Mouse (Mus musculus) gonadal fat pad, adult 2 months (tissue): ENCODE results near the gene Cxcl1. TPM values are rescaled to one million over a fixed set of nuclear protein-coding genes. Genes with fewer than 3 reads are reported as not detected.
A peak's percentile ranks its signal among the peaks of the same experiment; 100 is the strongest.
"Not testable (repeated sequence)": the region's sequence is repeated elsewhere in the genome, so short reads cannot be mapped to it uniquely, and the experiment has no call there.

ENCODE experiments used
- DNase-seq: peaks from one replicate; pipeline ENCODE4 v3.0.0-alpha.2; 2012; ENCODE audit warnings: low read depth
- polyA plus RNA-seq: library from polyadenylated mRNA; depleted of rRNA; stranded (reverse); fragments of >200 nt; gene quantifications from 2 replicates; pipeline ENCODE4 v1.2.3, GENCODE M21; 2012; rRNA removed

Gene Cxcl1
- polyA plus RNA-seq = 0.69 and 5.4 TPM in 2 replicates

GRCm38 (mm10) chr5:90890519-90891463 is at the start of gene Cxcl1:
Gene Cxcl1, plus strand, starts transcription at chr5:90891241.
- DNase-seq = no peak

- peak; percentile 63 for DNase-seq
Observed at GRCm38 (mm10) chr5:90843891-90844290, 47.1 kb upstream of the Cxcl1 start.

GRCm38 (mm10) chr5:90850096-90850495 is 40.9 kb upstream of the Cxcl1 start:
- not testable (repeated sequence) for DNase-seq

DNA sequence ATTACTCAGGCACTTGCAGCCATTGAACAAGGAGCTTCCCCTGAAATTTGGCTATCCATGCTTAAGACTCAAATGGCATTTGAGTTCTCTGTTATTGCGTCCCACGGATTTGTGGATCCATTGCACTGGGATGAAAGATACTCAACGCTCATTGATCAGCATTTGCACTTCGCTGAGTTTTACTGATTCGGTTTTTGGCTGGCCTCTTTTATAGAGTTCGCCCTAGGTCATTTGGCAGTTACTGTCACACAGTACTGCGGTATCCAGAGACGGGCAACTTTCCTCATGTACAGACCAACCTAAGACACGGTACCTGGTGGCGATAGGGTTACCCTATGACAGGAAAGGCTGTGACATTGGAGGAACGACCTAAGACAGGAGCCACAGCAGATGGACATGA is 39.6 kb upstream of the Cxcl1 start:
- not testable (repeated sequence) for DNase-seq

DNA sequence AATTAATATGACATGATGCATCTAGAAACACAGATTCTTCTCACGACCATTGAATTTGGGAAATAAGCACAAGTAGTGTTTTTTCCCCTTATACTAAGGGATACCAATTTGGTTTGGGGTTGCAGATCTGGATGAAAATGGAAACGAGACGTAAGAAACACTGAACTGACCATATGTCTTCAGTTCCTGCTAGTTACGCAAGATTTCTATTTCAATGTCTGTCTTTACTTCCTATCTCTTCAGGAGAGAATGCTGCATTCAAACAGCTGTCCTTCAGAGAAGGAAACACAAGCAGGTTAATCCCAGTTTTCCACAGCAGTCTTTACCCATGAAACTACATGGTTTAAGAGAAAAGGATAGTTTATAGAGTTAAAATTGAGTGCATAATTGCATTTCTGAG is 37.8 kb upstream of the Cxcl1 start:
- no peak for DNase-seq

- no peak for DNase-seq
Observed at GRCm38 (mm10) chr5:90855308-90856230, 35.5 kb upstream of the Cxcl1 start.

DNA sequence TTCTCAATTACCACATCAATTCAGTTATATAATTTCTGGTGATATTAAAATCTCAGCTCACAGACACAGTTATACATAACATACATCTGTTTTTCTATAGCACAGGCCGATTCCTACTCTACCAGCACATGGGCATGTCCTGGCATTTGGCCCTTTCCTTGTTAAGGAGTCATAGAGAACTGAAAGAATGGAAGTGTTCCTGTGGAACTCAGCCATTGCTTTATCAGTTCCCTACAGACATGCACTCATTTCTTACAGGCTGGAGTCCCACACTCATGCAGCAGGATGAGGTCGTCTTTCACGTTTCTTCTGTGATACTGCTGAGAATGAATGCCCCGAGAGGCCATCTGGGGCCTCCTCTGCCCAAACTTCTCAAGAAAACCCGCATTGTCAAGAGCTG is 33.6 kb upstream of the Cxcl1 start:
- DNase-seq = no peak

DNA sequence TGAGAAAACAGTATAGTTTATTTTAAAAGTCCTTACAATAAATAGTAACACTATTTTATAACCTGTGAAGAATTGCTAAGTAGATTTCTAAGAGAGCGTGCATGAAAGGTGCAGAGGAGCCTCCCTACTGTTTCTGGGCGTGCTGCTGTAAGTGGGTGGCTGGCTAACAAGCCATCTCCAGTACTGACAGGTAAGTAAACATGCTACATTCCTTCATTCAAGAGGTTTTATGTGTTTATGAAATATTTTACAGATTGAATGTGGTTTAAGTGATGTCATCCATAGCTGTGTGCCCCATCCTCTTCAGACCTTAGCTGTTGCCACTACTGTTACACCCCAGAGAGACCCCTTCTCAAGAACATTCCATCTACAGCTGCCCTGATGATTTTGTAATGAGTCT is 32.6 kb upstream of the Cxcl1 start:
- DNase-seq = no peak

GRCm38 (mm10) chr5:90859031-90859430 is 32.0 kb upstream of the Cxcl1 start:
- no peak for DNase-seq

DNA sequence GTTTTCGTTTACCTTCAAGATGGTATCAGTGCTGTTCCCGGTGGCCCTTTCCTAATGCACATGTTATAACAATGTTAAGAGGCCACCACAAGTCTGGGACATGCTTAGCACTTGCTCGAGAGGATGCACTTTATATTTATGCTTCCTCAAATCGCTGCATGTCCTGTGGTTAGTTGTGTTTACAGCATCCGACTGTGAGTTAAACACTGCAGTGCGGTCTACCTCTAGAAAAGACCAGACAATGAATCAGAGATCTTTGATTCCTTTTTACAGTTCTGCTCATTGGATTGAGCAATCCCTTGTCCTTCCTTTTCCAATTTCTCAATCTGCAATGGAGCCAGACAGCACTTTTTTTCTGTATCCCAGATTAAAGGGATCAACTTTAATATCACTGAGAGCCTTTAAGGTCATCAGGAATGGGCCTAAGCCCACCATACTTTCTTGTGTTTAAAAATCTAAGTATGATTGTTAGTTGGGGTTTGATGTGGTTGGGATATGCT is 29.1 kb upstream of the Cxcl1 start:
- DNase-seq = no peak

GRCm38 (mm10) chr5:90866770-90867169 is 24.3 kb upstream of the Cxcl1 start:
- DNase-seq = no peak

- DNase-seq = no peak
Observed at GRCm38 (mm10) chr5:90872377-90872776, 18.7 kb upstream of the Cxcl1 start.

DNA sequence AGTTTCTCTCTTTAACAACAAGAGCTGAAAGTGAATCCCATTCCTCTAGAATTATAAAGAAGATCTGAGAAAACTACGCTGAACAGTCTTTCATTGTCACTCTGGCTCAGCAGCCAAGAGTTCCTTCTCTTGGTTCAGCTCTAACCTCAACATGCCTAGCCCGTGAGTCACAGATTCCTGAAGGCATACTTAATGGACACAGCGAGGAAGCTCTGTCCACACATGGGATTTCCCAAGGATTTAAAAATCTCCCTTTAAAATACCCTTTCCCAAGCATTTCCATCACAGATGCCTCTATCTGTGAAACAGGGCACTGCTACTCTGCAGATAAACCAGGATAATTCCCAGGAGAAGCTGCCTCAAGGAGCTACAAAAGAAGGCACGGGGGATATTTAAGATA is 15.0 kb upstream of the Cxcl1 start:
- no peak for DNase-seq

DNA sequence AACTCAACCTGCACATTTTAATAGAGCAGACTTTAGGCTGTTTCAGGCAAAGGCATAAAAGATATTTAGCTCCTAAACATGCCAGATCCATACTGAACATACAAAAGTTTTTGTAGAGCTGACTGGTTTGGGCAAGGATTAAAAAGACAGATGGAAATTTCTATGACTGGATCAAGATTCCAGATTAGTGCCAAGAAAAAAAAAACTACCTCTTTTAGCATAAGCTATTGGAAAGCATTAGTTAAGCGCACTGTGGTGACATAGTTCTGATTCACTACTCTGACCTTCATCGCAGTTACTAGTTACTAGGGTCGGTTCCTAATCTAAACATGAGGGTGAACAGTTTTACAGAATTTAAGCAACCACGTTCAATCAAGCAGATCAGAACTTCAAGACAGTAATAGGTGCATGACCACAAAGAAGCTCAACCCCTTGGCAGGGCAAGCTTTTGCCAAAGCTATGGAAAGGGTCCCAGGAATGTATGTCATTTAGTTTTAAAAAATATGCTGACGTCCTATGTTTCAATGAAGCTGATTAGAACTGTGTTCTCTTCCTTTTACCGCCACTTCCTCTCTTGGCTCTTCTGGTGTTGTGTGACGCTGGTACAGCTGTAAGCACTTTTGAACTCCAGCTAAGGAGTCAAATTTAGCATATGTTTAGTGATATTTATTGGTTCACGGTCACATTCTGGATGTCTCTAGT is 14.4 kb upstream of the Cxcl1 start:
- DNase-seq = no peak

GRCm38 (mm10) chr5:90877173-90877512 is 13.9 kb upstream of the Cxcl1 start:
- no peak for DNase-seq

DNA sequence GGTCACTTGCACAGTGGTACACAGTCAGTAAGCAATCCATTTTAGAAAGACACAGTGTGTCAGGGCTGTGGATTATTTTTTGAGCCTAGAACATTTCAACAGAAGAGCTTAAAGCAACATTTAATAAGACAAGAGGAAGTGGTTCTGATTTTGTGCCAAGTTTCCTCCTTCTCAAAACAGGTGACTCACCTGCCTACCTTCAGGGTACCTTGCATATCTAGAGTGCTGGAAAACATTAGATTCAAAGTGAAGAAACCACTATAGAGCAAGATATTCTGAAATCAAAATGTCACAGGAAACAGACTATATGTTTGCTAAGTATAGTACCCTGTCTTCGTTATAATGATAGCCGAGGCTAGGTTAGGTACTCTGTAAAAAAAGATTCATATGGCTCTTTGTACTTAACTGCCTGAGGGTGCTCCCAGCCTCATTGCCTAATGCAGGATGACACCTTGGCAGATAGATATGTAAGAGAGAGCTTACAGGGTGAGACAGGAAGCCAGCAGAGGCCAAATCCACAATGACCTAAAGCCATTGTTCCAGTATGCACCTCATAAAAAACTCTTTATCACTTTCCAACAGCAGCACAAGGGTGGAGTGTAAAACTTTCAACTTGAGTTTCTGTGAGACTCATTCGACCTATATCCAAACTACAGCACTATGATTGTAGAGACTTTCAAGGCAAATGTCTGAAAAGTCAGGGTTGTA is 11.6 kb upstream of the Cxcl1 start:
- peak; percentile 96 for DNase-seq

GRCm38 (mm10) chr5:90880335-90880850 is 10.6 kb upstream of the Cxcl1 start:
- DNase-seq = no peak

DNA sequence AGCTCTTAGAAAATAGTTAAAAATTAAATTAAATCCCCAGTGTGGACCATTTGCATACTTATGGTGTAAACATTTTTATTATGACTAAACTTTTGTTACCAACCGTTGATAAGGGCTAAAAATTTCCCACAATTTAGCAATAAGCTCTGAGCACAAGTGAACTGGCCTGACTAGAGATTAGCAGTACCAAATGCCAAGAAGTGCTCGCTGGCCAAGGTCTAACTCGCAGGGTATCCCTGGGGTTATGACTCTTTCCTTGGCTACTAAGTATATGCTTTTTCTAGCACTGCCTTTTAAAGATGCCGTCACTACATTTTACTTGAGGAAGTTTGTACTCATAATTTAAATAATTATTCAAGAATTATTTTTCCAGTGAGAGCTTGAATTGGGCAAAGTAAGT is 10.0 kb upstream of the Cxcl1 start:
- no peak for DNase-seq

DNA sequence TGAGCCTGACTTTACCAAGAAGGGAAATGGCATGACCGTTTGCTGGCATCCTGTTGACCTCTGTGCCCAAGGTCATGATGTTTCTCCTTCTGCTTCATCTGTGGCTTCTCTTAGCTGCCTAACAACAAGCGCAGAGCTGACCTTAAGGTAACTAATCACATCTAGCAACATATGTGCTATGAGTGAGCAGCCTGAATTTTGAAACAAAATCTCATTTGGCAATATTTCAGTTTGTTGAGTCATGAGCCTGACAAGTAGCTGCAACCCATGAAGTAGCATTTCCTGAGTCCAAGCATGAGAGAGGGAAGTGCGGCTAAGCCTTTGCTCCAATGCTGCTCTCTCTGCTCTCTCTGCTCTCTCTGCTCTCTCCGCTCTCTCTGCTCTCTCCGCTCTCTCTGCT is 9.4 kb upstream of the Cxcl1 start:
- DNase-seq = peak; percentile 74

GRCm38 (mm10) chr5:90882146-90882545 is 8.9 kb upstream of the Cxcl1 start:
- no peak for DNase-seq
